Mouse (Mus musculus): Measurements from ENCODE around the gene Ace2. TPM values are rescaled to one million over a fixed set of nuclear protein-coding genes. Genes with fewer than 3 reads are reported as not detected.

Ace2 gene
- polyA plus RNA-seq (2012; fragmentation: generic; extraction: Trizol), result 0.02 TPM
- long read RNA-seq, experiment 1, result 0 reads
- long read RNA-seq, experiment 2, result 0 reads

GRCm38 (mm10) chrX:164139032-164139431 lies at the start of gene Ace2:
Ace2 (plus strand) TSS chrX:164139332.
- Histone ChIP-seq H3K27me3 (ENCODE audit: control insufficient read depth, insufficient read depth, insufficient read length) (no peaks in the 10 kb centered on the region), H3K79me3 (ENCODE audit: low read depth) (no peaks in the 10 kb centered on the region), H3K79me2 (ENCODE audit: control insufficient read depth, insufficient read depth) (no peaks in the 10 kb centered on the region), H3K36me3 (ENCODE audit: control insufficient read depth, insufficient read depth) (no peaks in the 10 kb centered on the region), H3ac (ENCODE audit: control insufficient read depth, insufficient read length, low read depth) (no peak within 1 kb of the TSS), H3K4me3 (ENCODE audit: insufficient read depth, poor library complexity, severe bottlenecking) (no peak within 1 kb of the TSS)
- TF ChIP-seq FOSL1 (IDR thresholded peaks at IDR 0.05; ENCODE audit: insufficient read depth, low read length, poor library complexity, severe bottlenecking) (no peak), MYOD1 (IDR thresholded peaks at IDR 0.05; ENCODE audit: control insufficient read depth, insufficient read length, low read depth) (no peak), CTCF (IDR thresholded peaks at IDR 0.05; ENCODE audit: control insufficient read depth, insufficient read depth, insufficient read length) (no peak), MAX (IDR thresholded peaks at IDR 0.05) (no peak), CEBPB (IDR thresholded peaks at IDR 0.05; ENCODE audit: low read depth) (no peak), USF1 (IDR thresholded peaks at IDR 0.05; ENCODE audit: low read depth) (no peak), MYOG (IDR thresholded peaks at IDR 0.05; ENCODE audit: control insufficient read depth, extremely low read depth, insufficient read length) (no peak)

GRCm38 (mm10) chrX:164089916-164090315 lies 49.2 kb upstream of the Ace2 start:
- Histone ChIP-seq H3K36me3 (ENCODE audit: control insufficient read depth, insufficient read depth) (no peaks in the 10 kb centered on the region), H3K79me3 (ENCODE audit: low read depth) (no peaks in the 10 kb centered on the region), H3K4me3 (ENCODE audit: insufficient read depth, poor library complexity, severe bottlenecking) (no peak overlapping the region), H3ac (ENCODE audit: control insufficient read depth, insufficient read length, low read depth) (no peak overlapping the region), H3K79me2 (ENCODE audit: control insufficient read depth, insufficient read depth) (no peaks in the 10 kb centered on the region), H3K27me3 (ENCODE audit: control insufficient read depth, insufficient read depth, insufficient read length) (no peaks in the 10 kb centered on the region)
- no peak for TF ChIP-seq USF1 (IDR thresholded peaks at IDR 0.05; ENCODE audit: low read depth)
- no peak for TF ChIP-seq MYOD1 (IDR thresholded peaks at IDR 0.05; ENCODE audit: control insufficient read depth, insufficient read length, low read depth)
- no peak for TF ChIP-seq CEBPB (IDR thresholded peaks at IDR 0.05; ENCODE audit: low read depth)
- TF ChIP-seq CTCF (IDR thresholded peaks at IDR 0.05; ENCODE audit: control insufficient read depth, insufficient read depth, insufficient read length), result no peak
- no peak for TF ChIP-seq MAX (IDR thresholded peaks at IDR 0.05)
- TF ChIP-seq FOSL1 (IDR thresholded peaks at IDR 0.05; ENCODE audit: insufficient read depth, low read length, poor library complexity, severe bottlenecking), result no peak
- TF ChIP-seq MYOG (IDR thresholded peaks at IDR 0.05; ENCODE audit: control insufficient read depth, extremely low read depth, insufficient read length), result no peak

GRCm38 (mm10) chrX:164092300-164093169 lies 46.6 kb upstream of the Ace2 start:
- Histone ChIP-seq H3K79me3 (ENCODE audit: low read depth) (no peaks in the 10 kb centered on the region), H3K79me2 (ENCODE audit: control insufficient read depth, insufficient read depth) (no peaks in the 10 kb centered on the region), H3K27me3 (ENCODE audit: control insufficient read depth, insufficient read depth, insufficient read length) (no peaks in the 10 kb centered on the region), H3K36me3 (ENCODE audit: control insufficient read depth, insufficient read depth) (no peaks in the 10 kb centered on the region), H3ac (ENCODE audit: control insufficient read depth, insufficient read length, low read depth) (no peak overlapping the region), H3K4me3 (ENCODE audit: insufficient read depth, poor library complexity, severe bottlenecking) (no peak overlapping the region)
- no peak for TF ChIP-seq USF1 (IDR thresholded peaks at IDR 0.05; ENCODE audit: low read depth)
- no peak for TF ChIP-seq FOSL1 (IDR thresholded peaks at IDR 0.05; ENCODE audit: insufficient read depth, low read length, poor library complexity, severe bottlenecking)
- no peak for TF ChIP-seq CTCF (IDR thresholded peaks at IDR 0.05; ENCODE audit: control insufficient read depth, insufficient read depth, insufficient read length)
- no peak for TF ChIP-seq MAX (IDR thresholded peaks at IDR 0.05)
- no peak for TF ChIP-seq MYOD1 (IDR thresholded peaks at IDR 0.05; ENCODE audit: control insufficient read depth, insufficient read length, low read depth)
- TF ChIP-seq MYOG (IDR thresholded peaks at IDR 0.05; ENCODE audit: control insufficient read depth, extremely low read depth, insufficient read length), result no peak

- no peaks in the 10 kb centered on the region for H3K36me3 ChIP-seq (ENCODE audit: control insufficient read depth, insufficient read depth)
- no peaks in the 10 kb centered on the region for H3K79me2 ChIP-seq (ENCODE audit: control insufficient read depth, insufficient read depth)
- H3K79me3 ChIP-seq (ENCODE audit: low read depth), result no peaks in the 10 kb centered on the region
- no peak overlapping the region for H3ac ChIP-seq (ENCODE audit: control insufficient read depth, insufficient read length, low read depth)
- no peaks in the 10 kb centered on the region for H3K27me3 ChIP-seq (ENCODE audit: control insufficient read depth, insufficient read depth, insufficient read length)
- H3K4me3 ChIP-seq (ENCODE audit: insufficient read depth, poor library complexity, severe bottlenecking), result no peak overlapping the region
- TF ChIP-seq MYOD1 (IDR thresholded peaks at IDR 0.05; ENCODE audit: control insufficient read depth, insufficient read length, low read depth) (no peak), CTCF (IDR thresholded peaks at IDR 0.05; ENCODE audit: control insufficient read depth, insufficient read depth, insufficient read length) (no peak), USF1 (IDR thresholded peaks at IDR 0.05; ENCODE audit: low read depth) (no peak), CEBPB (IDR thresholded peaks at IDR 0.05; ENCODE audit: low read depth) (no peak)
These were observed 45.7 kb upstream of the Ace2 start for GRCm38 (mm10) chrX:164093435-164093834.

GRCm38 (mm10) chrX:164095838-164096237 lies 43.3 kb upstream of the Ace2 start:
- Histone ChIP-seq H3K79me3 (ENCODE audit: low read depth) (no peaks in the 10 kb centered on the region), H3K4me3 (ENCODE audit: insufficient read depth, poor library complexity, severe bottlenecking) (no peak overlapping the region), H3K27me3 (ENCODE audit: control insufficient read depth, insufficient read depth, insufficient read length) (no peaks in the 10 kb centered on the region), H3K36me3 (ENCODE audit: control insufficient read depth, insufficient read depth) (no peaks in the 10 kb centered on the region), H3K79me2 (ENCODE audit: control insufficient read depth, insufficient read depth) (no peaks in the 10 kb centered on the region), H3ac (ENCODE audit: control insufficient read depth, insufficient read length, low read depth) (no peak overlapping the region)
- TF ChIP-seq MYOD1 (IDR thresholded peaks at IDR 0.05; ENCODE audit: control insufficient read depth, insufficient read length, low read depth), result no peak
- no peak for TF ChIP-seq CEBPB (IDR thresholded peaks at IDR 0.05; ENCODE audit: low read depth)
- TF ChIP-seq MYOG (IDR thresholded peaks at IDR 0.05; ENCODE audit: control insufficient read depth, extremely low read depth, insufficient read length), result no peak
- TF ChIP-seq USF1 (IDR thresholded peaks at IDR 0.05; ENCODE audit: low read depth), result no peak
- TF ChIP-seq MAX (IDR thresholded peaks at IDR 0.05), result no peak
